Mouse (Mus musculus) MEL (cell line): ENCODE results near the gene Olfr288. TPM values are rescaled to one million over a fixed set of nuclear protein-coding genes. Genes with fewer than 3 reads are reported as not detected.

Source experiments
- DNase-seq: peaks from one replicate; pipeline ENCODE4 v3.0.0; 2011; ENCODE audit warnings: low read depth, low spot score
- H3K27ac ChIP-seq: 2 replicates; pipeline ENCODE4 v1.5.1; 2012; ENCODE audit warnings: low read depth, mild to moderate bottlenecking, control low read depth, low read length, moderate library complexity; ENCODE audit not compliant: control insufficient read depth
- H3K27me3 ChIP-seq, 2 experiments: fragments of 150-350 bp in 1 of 2; sonication (generic) in 1 of 2; 2 replicates each; pipeline ENCODE4 v1.6.1; 2012; ENCODE audit warnings: low read length in 2 of 2, mild to moderate bottlenecking in 2 of 2, improper control_type of control experiment in 1 of 2, moderate library complexity in 1 of 2; ENCODE audit not compliant: insufficient read depth in 2 of 2, control insufficient read depth in 1 of 2
- H3K36me3 ChIP-seq, 2 experiments: 2 replicates each; pipeline ENCODE4 v1.6.1; 2012 to 2014; ENCODE audit warnings: low read length in 2 of 2, improper control_type of control experiment in 1 of 2, inconsistent platforms in 1 of 2, mild to moderate bottlenecking in 1 of 2; ENCODE audit not compliant: insufficient read depth in 2 of 2, control insufficient read depth in 1 of 2
- H3K4me1 ChIP-seq, 2 experiments: fragments of 150-350 bp in 1 of 2; sonication (generic) in 1 of 2; 2 replicates each; pipeline ENCODE4 v1.6.1; 2012; ENCODE audit warnings: low read length in 2 of 2, improper control_type of control experiment in 1 of 2, mild to moderate bottlenecking in 1 of 2; ENCODE audit not compliant: insufficient read depth in 2 of 2, control insufficient read depth in 1 of 2
- H3K4me3 ChIP-seq, 2 experiments: fragments of 150-350 bp in 1 of 2; sonication (generic) in 1 of 2; 2 replicates each; pipeline ENCODE4 v1.5.1; 2012; ENCODE audit warnings: low read depth in 2 of 2, low read length in 2 of 2, mild to moderate bottlenecking in 2 of 2, moderate library complexity in 2 of 2, control low read depth in 1 of 2, improper control_type of control experiment in 1 of 2; ENCODE audit not compliant: control insufficient read depth in 1 of 2, insufficient read depth in 1 of 2
- H3K79me2 ChIP-seq: 2 replicates; pipeline ENCODE4 v1.6.1; 2012; ENCODE audit warnings: mild to moderate bottlenecking, low read length, moderate library complexity; ENCODE audit not compliant: control insufficient read depth, poor library complexity, insufficient read depth
- H3K9ac ChIP-seq: 2 replicates; pipeline ENCODE4 v1.6.1; 2012; ENCODE audit warnings: low read depth, mild to moderate bottlenecking, control low read depth, low read length, moderate library complexity; ENCODE audit not compliant: control insufficient read depth, poor library complexity, severe bottlenecking
- H3K9me3 ChIP-seq: fragments of 150-350 bp; sonication (generic); replicated peaks from 2 replicates; pipeline ENCODE4 v1.6.1; 2012; ENCODE audit warnings: mild to moderate bottlenecking, low read length, improper control_type of control experiment, moderate library complexity; ENCODE audit not compliant: insufficient read depth
- BHLHE40 ChIP-seq: IDR thresholded peaks from 2 replicates; pipeline ENCODE4 v1.6.1; 2012; ENCODE audit warnings: low read depth, mild to moderate bottlenecking, inconsistent platforms, low read length, improper control_type of control experiment, borderline replicate concordance
- CHD1 ChIP-seq: IDR thresholded peaks from 2 replicates; pipeline ENCODE4 v1.6.1; 2012; ENCODE audit warnings: low read depth, mild to moderate bottlenecking, inconsistent platforms, low read length, improper control_type of control experiment
- CTCF ChIP-seq, 3 experiments: IDR thresholded peaks in 2 of 3; conservative IDR thresholded peaks in 1 of 3; 2 replicates each; pipeline ENCODE4 v1.5.1; 2011 to 2012; ENCODE audit warnings: low read length in 3 of 3, low read depth in 2 of 3, mild to moderate bottlenecking in 2 of 3, improper control_type of control experiment in 1 of 3, inconsistent platforms in 1 of 3, mixed read lengths in 1 of 3, moderate library complexity in 1 of 3; ENCODE audit not compliant: control insufficient read depth in 1 of 3, insufficient read depth in 1 of 3, poor library complexity in 1 of 3, severe bottlenecking in 1 of 3
- E2F4 ChIP-seq: IDR thresholded peaks from 2 replicates; pipeline ENCODE4 v1.6.1; 2011; ENCODE audit warnings: low read depth, low read length, improper control_type of control experiment, borderline replicate concordance
- ELF1 ChIP-seq: IDR thresholded peaks from 2 replicates; pipeline ENCODE4 v1.6.1; 2014; ENCODE audit warnings: low read depth, mild to moderate bottlenecking, inconsistent platforms, low read length, improper control_type of control experiment, moderate library complexity
- JUND ChIP-seq: IDR thresholded peaks from 2 replicates; pipeline ENCODE4 v1.6.1; 2011; ENCODE audit warnings: low read depth, mild to moderate bottlenecking, improper control_type of control experiment, low read length
- MAX ChIP-seq: IDR thresholded peaks from 2 replicates; pipeline ENCODE4 v1.6.1; 2011; ENCODE audit warnings: low read length, improper control_type of control experiment
- MAZ ChIP-seq: IDR thresholded peaks from 2 replicates; pipeline ENCODE4 v1.6.1; 2012; ENCODE audit warnings: low read depth, mild to moderate bottlenecking, inconsistent platforms, low read length, improper control_type of control experiment
- MXI1 ChIP-seq: IDR thresholded peaks from 2 replicates; pipeline ENCODE4 v1.6.1; 2011; ENCODE audit warnings: mild to moderate bottlenecking, low read depth, low read length, improper control_type of control experiment
- MYC ChIP-seq: IDR thresholded peaks from 2 replicates; pipeline ENCODE4 v1.6.1; 2011; ENCODE audit warnings: low read depth, mild to moderate bottlenecking, low read length, improper control_type of control experiment, moderate library complexity
- NELFE ChIP-seq: IDR thresholded peaks from 2 replicates; pipeline ENCODE4 v1.6.1; 2011; ENCODE audit warnings: low read depth, low read length, improper control_type of control experiment
- NRF1 ChIP-seq: IDR thresholded peaks from 2 replicates; pipeline ENCODE4 v1.6.1; 2014; ENCODE audit warnings: low read depth, mild to moderate bottlenecking, inconsistent platforms, low read length, improper control_type of control experiment, moderate library complexity; ENCODE audit not compliant: poor library complexity, insufficient read depth, severe bottlenecking
- POLR2A ChIP-seq, 2 experiments: IDR thresholded peaks; 2 replicates each; pipeline ENCODE4 v1.6.1; 2011 to 2012; ENCODE audit warnings: low read length in 2 of 2, mild to moderate bottlenecking in 2 of 2, control low read depth in 1 of 2, improper control_type of control experiment in 1 of 2, low read depth in 1 of 2, moderate library complexity in 1 of 2; ENCODE audit not compliant: control insufficient read depth in 1 of 2, insufficient read depth in 1 of 2, poor library complexity in 1 of 2
- POLR2AphosphoS5 ChIP-seq: IDR thresholded peaks from 2 replicates; pipeline ENCODE4 v1.6.1; 2012; ENCODE audit warnings: low read depth, borderline replicate concordance, mild to moderate bottlenecking, inconsistent platforms, low read length, moderate library complexity, mixed read lengths
- RAD21 ChIP-seq: IDR thresholded peaks from 2 replicates; pipeline ENCODE4 v1.6.1; 2011; ENCODE audit warnings: mild to moderate bottlenecking, low read depth, low read length, improper control_type of control experiment
- SIN3A ChIP-seq: IDR thresholded peaks from 2 replicates; pipeline ENCODE4 v1.6.1; 2012; ENCODE audit warnings: low read length, improper control_type of control experiment, inconsistent platforms
- SMC3 ChIP-seq: IDR thresholded peaks from 2 replicates; pipeline ENCODE4 v1.6.1; 2011; ENCODE audit warnings: low read depth, low read length, improper control_type of control experiment
- TBP ChIP-seq: IDR thresholded peaks from 2 replicates; pipeline ENCODE4 v1.8.0; 2011; ENCODE audit warnings: low read depth, low read length, improper control_type of control experiment
- UBTF ChIP-seq: IDR thresholded peaks from 2 replicates; pipeline ENCODE4 v1.6.1; 2012; ENCODE audit warnings: low read depth, mild to moderate bottlenecking, inconsistent platforms, low read length, improper control_type of control experiment, moderate library complexity, borderline replicate concordance; ENCODE audit not compliant: insufficient read depth
- USF1 ChIP-seq: IDR thresholded peaks from 2 replicates; pipeline ENCODE4 v1.6.1; 2014; ENCODE audit warnings: low read depth, mild to moderate bottlenecking, inconsistent platforms, low read length, improper control_type of control experiment, moderate library complexity
- USF2 ChIP-seq, 2 experiments: IDR thresholded peaks; 2 replicates each; pipeline ENCODE4 v1.6.1; 2011 to 2012; ENCODE audit warnings: improper control_type of control experiment in 2 of 2, low read length in 2 of 2, borderline replicate concordance in 1 of 2, inconsistent platforms in 1 of 2, low read depth in 1 of 2, mild to moderate bottlenecking in 1 of 2; ENCODE audit not compliant: insufficient read depth in 1 of 2
- ZC3H11A ChIP-seq: IDR thresholded peaks from 2 replicates; pipeline ENCODE4 v1.6.1; 2012; ENCODE audit warnings: low read depth, mild to moderate bottlenecking, inconsistent platforms, low read length, improper control_type of control experiment
- ZKSCAN1 ChIP-seq: IDR thresholded peaks from 2 replicates; pipeline ENCODE4 v1.6.1; 2012; ENCODE audit warnings: low read depth, mild to moderate bottlenecking, inconsistent platforms, low read length, improper control_type of control experiment, moderate library complexity
- ZMIZ1 ChIP-seq: IDR thresholded peaks from 2 replicates; pipeline ENCODE4 v1.6.1; 2012; ENCODE audit warnings: low read depth, mild to moderate bottlenecking, inconsistent platforms, low read length, improper control_type of control experiment, moderate library complexity
- ZNF384 ChIP-seq: IDR thresholded peaks from 2 replicates; pipeline ENCODE4 v1.6.1; 2012; ENCODE audit warnings: low read depth, mild to moderate bottlenecking, inconsistent platforms, low read length, improper control_type of control experiment
- polyA plus RNA-seq, 2 experiments: library from polyadenylated mRNA; stranded (reverse) in 1 of 2; unstranded in 1 of 2; fragments of >175 nt in 1 of 2; fragments of >200 nt in 1 of 2; gene quantifications; 2 replicates each; pipeline versions ENCODE4 v1.2.1 to v1.2.4; 2012; ENCODE audit warnings: low replicate concordance in 2 of 2, low read depth in 1 of 2; ENCODE audit not compliant: insufficient read length in 2 of 2, insufficient read depth in 1 of 2, missing spikeins in 1 of 2
- total RNA-seq: library from RNA; depleted of rRNA; stranded (reverse); fragments of 300-350 nt; gene quantifications from 2 replicates; pipeline ENCODE4 v1.2.3, GENCODE M21; 2012

The Olfr288 gene
- total and polyA plus RNA-seq, 3 experiments: not detected

DNA sequence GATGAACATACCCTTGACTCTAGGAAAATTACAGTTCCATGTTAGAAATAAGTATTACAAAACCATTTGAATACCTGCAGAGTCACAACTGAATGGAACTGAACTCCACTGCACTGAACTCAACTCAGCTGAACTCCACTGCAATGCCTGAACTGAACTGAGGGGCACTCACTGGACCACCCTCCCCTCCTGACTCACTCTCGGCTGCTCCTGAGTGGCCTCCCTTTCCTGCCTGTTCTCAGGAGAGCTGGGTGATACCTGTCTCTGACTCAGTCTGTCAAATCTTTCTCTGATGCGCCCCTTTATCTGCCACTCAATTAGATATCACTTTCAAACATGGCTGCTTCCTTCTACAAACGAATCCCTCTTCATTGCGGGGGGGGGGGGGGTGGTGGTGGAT lies 41.2 kb downstream of the Olfr288 start:
- no peaks in the 10 kb centered on the region for H3K79me2 ChIP-seq
- H3K36me3 ChIP-seq: peaks cover 0 to 2% of the 10 kb centered on the region in 2 experiments; a peak in 1 of 4 replicates
- TF ChIP-seq RAD21 (no peak), ELF1 (no peak), UBTF (no peak), TBP (no peak), ZC3H11A (no peak), ZMIZ1 (no peak), JUND (no peak), POLR2A (IDR thresholded peaks at IDR 0.05; ENCODE audit: control insufficient read depth in 1 of 2, insufficient read depth in 1 of 2, low read depth in 1 of 2, low read length in 2 of 2, poor library complexity in 1 of 2) (no peak), MXI1 (no peak), BHLHE40 (no peak), ZNF384 (no peak), USF2 (IDR thresholded peaks at IDR 0.05; ENCODE audit: borderline replicate concordance in 1 of 2, insufficient read depth in 1 of 2, low read depth in 1 of 2, low read length in 2 of 2) (no peak), E2F4 (no peak), NELFE (no peak)
- TF ChIP-seq, all 39 proteins: peak for 0
- peaks cover 0 to 4% of the 10 kb centered on the region in 2 experiments; a peak in 3 of 4 replicates for H3K27me3 ChIP-seq
- no peaks in the 10 kb centered on the region for H3K9me3 ChIP-seq
- 0 out of 4 replicates have a peak, but pooled peaks cover 0 to 2% of the 10 kb centered on the region in 2 experiments for H3K4me1 ChIP-seq
- DNase-seq: peak; percentile 30
- no peak overlapping the region for H3K27ac ChIP-seq
- no peak overlapping the region for H3K4me3 ChIP-seq
- no peak overlapping the region for H3K9ac ChIP-seq

GRCm38 (mm10) chr15:98153625-98154024 lies 41.7 kb downstream of the Olfr288 start:
- H3K9ac ChIP-seq: no peak overlapping the region
- H3K36me3 ChIP-seq: peaks cover 0 to 2% of the 10 kb centered on the region in 2 experiments; a peak in 1 of 4 replicates
- H3K27me3 ChIP-seq: peaks cover 1 to 2% of the 10 kb centered on the region in 2 experiments; a peak in 2 of 4 replicates
- H3K27ac ChIP-seq: no peak overlapping the region
- 0 out of 4 replicates have a peak, but pooled peaks cover 0 to 2% of the 10 kb centered on the region in 2 experiments for H3K4me1 ChIP-seq
- DNase-seq: peak; percentile 86
- no peaks in the 10 kb centered on the region for H3K9me3 ChIP-seq
- TF ChIP-seq ZNF384 (peak; percentile 69), MYC (0 out of 2 replicates have a peak, but pooled peaks have one; percentile 25), MAX (no peak), USF1 (no peak), ZKSCAN1 (no peak), ZC3H11A (peak; percentile 94), RAD21 (peak; percentile 94), SIN3A (peak; percentile 67), SMC3 (peak; percentile 89), POLR2AphosphoS5 (no peak), CHD1 (no peak), MAZ (0 out of 2 replicates have a peak, but pooled peaks have one; percentile 47), CTCF (IDR thresholded peaks at IDR 0.05 in 2 of 3, conservative IDR thresholded peaks at IDR 0.05 in 1 of 3; ENCODE audit: control insufficient read depth in 1 of 3, insufficient read depth in 1 of 3, low read depth in 2 of 3, low read length in 3 of 3, poor library complexity in 1 of 3, severe bottlenecking in 1 of 3) (peak; percentile 71 to 88 (median 78)), NRF1 (no peak)
- H3K79me2 ChIP-seq: no peaks in the 10 kb centered on the region
- no peak overlapping the region for H3K4me3 ChIP-seq
